Mouse (Mus musculus): ENCODE results near the gene Parg. TPM values are rescaled to one million over a fixed set of nuclear protein-coding genes. Genes with fewer than 3 reads are reported as not detected.
A peak's percentile ranks its signal among the peaks of the same experiment; 100 is the strongest.

Parg gene
- polyA plus RNA-seq, 1 experiment, result 16.5 TPM

- Histone ChIP-seq H3K27ac (ENCODE audit: insufficient read depth, low read length) (no peak overlapping the region), H3K27me3 (ENCODE audit: control insufficient read depth, insufficient read depth, low read length) (no peaks in the 10 kb centered on the region), H3K4me1 (ENCODE audit: control insufficient read depth, insufficient read depth, low read length) (no peaks in the 10 kb centered on the region), H3K4me3 (replicated peaks; ENCODE audit: insufficient read depth, low read depth, low read length) (no peak overlapping the region)
- no peak for DNase-seq
- 0 out of 2 replicates have a peak, but pooled peaks have one; percentile 9 for TF ChIP-seq CTCF (IDR thresholded peaks at IDR 0.05; ENCODE audit: borderline replicate concordance, insufficient read depth, low read depth, low read length)
- TF ChIP-seq POLR2A (IDR thresholded peaks at IDR 0.05; ENCODE audit: borderline replicate concordance, insufficient read depth, low read length), result no peak
- 70% methylated on average over 4 of the region's 4 CpGs for WGBS
Observed at GRCm38 (mm10) chr14:32242401-32242800, 40.7 kb downstream of the Parg start.

- Histone ChIP-seq H3K27me3 (ENCODE audit: control insufficient read depth, insufficient read depth, low read length) (no peaks in the 10 kb centered on the region), H3K4me3 (replicated peaks; ENCODE audit: insufficient read depth, low read depth, low read length) (no peak overlapping the region), H3K4me1 (ENCODE audit: control insufficient read depth, insufficient read depth, low read length) (no peaks in the 10 kb centered on the region), H3K27ac (ENCODE audit: insufficient read depth, low read length) (no peak overlapping the region)
- 35% methylated on average over 2 of the region's 2 CpGs for whole genome bisulfite sequencing
- no peak for TF ChIP-seq CTCF (IDR thresholded peaks at IDR 0.05; ENCODE audit: borderline replicate concordance, insufficient read depth, low read depth, low read length)
- no peak for TF ChIP-seq POLR2A (IDR thresholded peaks at IDR 0.05; ENCODE audit: borderline replicate concordance, insufficient read depth, low read length)
- DNase-seq, result no peak
Observed at GRCm38 (mm10) chr14:32246019-32246418, 44.3 kb downstream of the Parg start.

- TF ChIP-seq CTCF (IDR thresholded peaks at IDR 0.05; ENCODE audit: borderline replicate concordance, insufficient read depth, low read depth, low read length), result no peak
- TF ChIP-seq POLR2A (IDR thresholded peaks at IDR 0.05; ENCODE audit: borderline replicate concordance, insufficient read depth, low read length), result no peak
- 90% methylated on average over 6 of the region's 6 CpGs for WGBS
- no peak overlapping the region for H3K27ac ChIP-seq (ENCODE audit: insufficient read depth, low read length)
- no peak overlapping the region for H3K4me3 ChIP-seq (replicated peaks; ENCODE audit: insufficient read depth, low read depth, low read length)
- no peak for DNase-seq
- no peaks in the 10 kb centered on the region for H3K4me1 ChIP-seq (ENCODE audit: control insufficient read depth, insufficient read depth, low read length)
- H3K27me3 ChIP-seq (ENCODE audit: control insufficient read depth, insufficient read depth, low read length), result no peaks in the 10 kb centered on the region
Observed at GRCm38 (mm10) chr14:32249616-32250015, 47.9 kb downstream of the Parg start.

GRCm38 (mm10) chr14:32260830-32261229, 59.1 kb downstream of the Parg start:
- Histone ChIP-seq H3K27me3 (ENCODE audit: control insufficient read depth, insufficient read depth, low read length) (no peaks in the 10 kb centered on the region), H3K4me3 (replicated peaks; ENCODE audit: insufficient read depth, low read depth, low read length) (no peak overlapping the region), H3K27ac (ENCODE audit: insufficient read depth, low read length) (no peak overlapping the region), H3K4me1 (ENCODE audit: control insufficient read depth, insufficient read depth, low read length) (no peaks in the 10 kb centered on the region)
- TF ChIP-seq POLR2A (IDR thresholded peaks at IDR 0.05; ENCODE audit: borderline replicate concordance, insufficient read depth, low read length) (no peak), CTCF (IDR thresholded peaks at IDR 0.05; ENCODE audit: borderline replicate concordance, insufficient read depth, low read depth, low read length) (no peak)
- no peak for DNase-seq
- 76% methylated on average over 6 of the region's 6 CpGs for WGBS

- Histone ChIP-seq H3K27me3 (ENCODE audit: control insufficient read depth, insufficient read depth, low read length) (no peaks in the 10 kb centered on the region), H3K4me1 (ENCODE audit: control insufficient read depth, insufficient read depth, low read length) (no peaks in the 10 kb centered on the region), H3K27ac (ENCODE audit: insufficient read depth, low read length) (no peak overlapping the region), H3K4me3 (replicated peaks; ENCODE audit: insufficient read depth, low read depth, low read length) (no peak overlapping the region)
- 94% methylated on average over 2 of the region's 2 CpGs for WGBS
- DNase-seq, result no peak
- no peak for TF ChIP-seq CTCF (IDR thresholded peaks at IDR 0.05; ENCODE audit: borderline replicate concordance, insufficient read depth, low read depth, low read length)
- TF ChIP-seq POLR2A (IDR thresholded peaks at IDR 0.05; ENCODE audit: borderline replicate concordance, insufficient read depth, low read length), result no peak
Observed at GRCm38 (mm10) chr14:32261741-32262140, 60.0 kb downstream of the Parg start.

GRCm38 (mm10) chr14:32268999-32269398, 67.2 kb downstream of the Parg start:
- H3K27me3 ChIP-seq (ENCODE audit: control insufficient read depth, insufficient read depth, low read length), result no peaks in the 10 kb centered on the region
- H3K4me3 ChIP-seq (replicated peaks; ENCODE audit: insufficient read depth, low read depth, low read length), result no peak overlapping the region
- TF ChIP-seq CTCF (IDR thresholded peaks at IDR 0.05; ENCODE audit: borderline replicate concordance, insufficient read depth, low read depth, low read length), result no peak
- no peak for TF ChIP-seq POLR2A (IDR thresholded peaks at IDR 0.05; ENCODE audit: borderline replicate concordance, insufficient read depth, low read length)
- DNase-seq, result no peak
- H3K27ac ChIP-seq (ENCODE audit: insufficient read depth, low read length), result no peak overlapping the region
- WGBS, result 17% methylated on average over 2 of the region's 2 CpGs
- no peaks in the 10 kb centered on the region for H3K4me1 ChIP-seq (ENCODE audit: control insufficient read depth, insufficient read depth, low read length)

- 78% methylated on average over 4 of the region's 4 CpGs for WGBS
- H3K27me3 ChIP-seq (ENCODE audit: control insufficient read depth, insufficient read depth, low read length), result no peaks in the 10 kb centered on the region
- H3K4me3 ChIP-seq (replicated peaks; ENCODE audit: insufficient read depth, low read depth, low read length), result no peak overlapping the region
- no peak for TF ChIP-seq POLR2A (IDR thresholded peaks at IDR 0.05; ENCODE audit: borderline replicate concordance, insufficient read depth, low read length)
- peak; percentile 45; the same call in 1 of the 2 replicates for TF ChIP-seq CTCF (IDR thresholded peaks at IDR 0.05; ENCODE audit: borderline replicate concordance, insufficient read depth, low read depth, low read length)
- no peak for DNase-seq
- no peak overlapping the region for H3K27ac ChIP-seq (ENCODE audit: insufficient read depth, low read length)
- no peaks in the 10 kb centered on the region for H3K4me1 ChIP-seq (ENCODE audit: control insufficient read depth, insufficient read depth, low read length)
Observed at GRCm38 (mm10) chr14:32269589-32269988, 67.8 kb downstream of the Parg start.

- no peak for TF ChIP-seq POLR2A (IDR thresholded peaks at IDR 0.05; ENCODE audit: borderline replicate concordance, insufficient read depth, low read length)
- no peak for TF ChIP-seq CTCF (IDR thresholded peaks at IDR 0.05; ENCODE audit: borderline replicate concordance, insufficient read depth, low read depth, low read length)
- no peaks in the 10 kb centered on the region for H3K27me3 ChIP-seq (ENCODE audit: control insufficient read depth, insufficient read depth, low read length)
- peak overlapping the region; percentile 94 for H3K27ac ChIP-seq (ENCODE audit: insufficient read depth, low read length)
- no peak overlapping the region for H3K4me3 ChIP-seq (replicated peaks; ENCODE audit: insufficient read depth, low read depth, low read length)
- no peaks in the 10 kb centered on the region for H3K4me1 ChIP-seq (ENCODE audit: control insufficient read depth, insufficient read depth, low read length)
- 54% methylated on average over 12 of the region's 12 CpGs for whole genome bisulfite sequencing
- DNase-seq, result peak in 1 of 2 experiments; percentile 52
Observed at GRCm38 (mm10) chr14:32301622-32302021, 99.9 kb downstream of the Parg start.
